Mouse (Mus musculus): ENCODE measurements around the gene Sprr1b.
"Not testable (repeated sequence)": the region's sequence is repeated elsewhere in the genome, so short reads cannot be mapped to it uniquely, and the experiment has no call there.

Sprr1b gene

GRCm38 (mm10) chr3:92438689-92439088, at the start of gene Sprr1b:
Sprr1b (minus strand) TSS chr3:92438789.
- no peak for DNase-seq

- DNase-seq: no peak
Observed at GRCm38 (mm10) chr3:92486307-92486706, 47.7 kb upstream of the Sprr1b start.

- DNase-seq: no peak
Observed at GRCm38 (mm10) chr3:92485863-92486262, 47.3 kb upstream of the Sprr1b start, which contains the start of gene Sprr1a. Sprr1a (minus strand) TSS chr3:92485895.

- DNase-seq: not testable (repeated sequence)
Observed at GRCm38 (mm10) chr3:92481249-92481648, 42.7 kb upstream of the Sprr1b start.

GRCm38 (mm10) chr3:92470111-92470510, 31.5 kb upstream of the Sprr1b start:
- no peak for DNase-seq

GRCm38 (mm10) chr3:92467424-92467823, 28.8 kb upstream of the Sprr1b start:
- no peak for DNase-seq

GRCm38 (mm10) chr3:92466576-92466975, 28.0 kb upstream of the Sprr1b start:
- DNase-seq: no peak

- no peak for DNase-seq
Observed at GRCm38 (mm10) chr3:92458620-92459019, 20.0 kb upstream of the Sprr1b start, which contains the start of gene Sprr3. Sprr3 (minus strand) TSS chr3:92458720.

- no peak for DNase-seq
Observed at GRCm38 (mm10) chr3:92455151-92455550, 16.6 kb upstream of the Sprr1b start.

GRCm38 (mm10) chr3:92440177-92440576, 1.6 kb upstream of the Sprr1b start:
- no peak for DNase-seq

GRCm38 (mm10) chr3:92432282-92432681, 6.3 kb downstream of the Sprr1b start, which contains the start of gene Sprr2k:
Sprr2k (plus strand) TSS chr3:92432582.
- DNase-seq: no peak

- DNase-seq: no peak
Observed at GRCm38 (mm10) chr3:92429323-92429722, 9.3 kb downstream of the Sprr1b start, which contains the start of gene Gm9774. Gm9774 (minus strand) TSS chr3:92429423.

- no peak for DNase-seq
Observed at GRCm38 (mm10) chr3:92417782-92418181, 20.8 kb downstream of the Sprr1b start, which contains the start of gene Sprr2j-ps. Sprr2j-ps (plus strand) TSS chr3:92418082.

- no peak for DNase-seq
Observed at GRCm38 (mm10) chr3:92407691-92408090, 30.9 kb downstream of the Sprr1b start, which contains the start of gene Sprr2i. Sprr2i (plus strand) TSS chr3:92407991.

GRCm38 (mm10) chr3:92394301-92394700, 44.3 kb downstream of the Sprr1b start:
- DNase-seq: no peak
